Mouse (Mus musculus): Measurements from ENCODE around the gene Cep128.

Gene Cep128

DNA sequence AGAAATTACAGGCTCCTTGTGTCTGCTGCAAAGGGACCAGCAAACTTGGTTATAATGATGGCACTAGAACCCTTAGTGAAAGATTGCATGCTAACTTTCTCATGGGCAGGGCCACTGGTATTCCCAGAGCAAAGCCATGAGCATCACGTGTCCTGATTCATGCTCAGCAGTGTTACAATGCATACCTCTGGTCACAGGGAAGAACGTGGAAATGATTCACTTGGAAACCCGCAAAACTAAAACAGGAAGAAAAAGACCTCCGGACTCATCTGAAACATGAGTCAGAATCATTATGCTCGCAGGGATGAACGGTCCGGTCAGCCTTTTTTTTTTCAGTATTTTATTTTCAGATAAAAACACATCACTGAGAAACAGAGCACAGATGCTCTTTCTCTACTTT lies 78.4 kb downstream of the Cep128 start:
- no peak for DNase-seq

GRCm38 (mm10) chr12:91305038-91305437 lies 79.2 kb downstream of the Cep128 start:
- DNase-seq, result no peak

GRCm38 (mm10) chr12:91298700-91299099 lies 85.5 kb downstream of the Cep128 start:
- DNase-seq, result no peak

- no peak for DNase-seq
Measured at GRCm38 (mm10) chr12:91295870-91296269, 88.3 kb downstream of the Cep128 start.

DNA sequence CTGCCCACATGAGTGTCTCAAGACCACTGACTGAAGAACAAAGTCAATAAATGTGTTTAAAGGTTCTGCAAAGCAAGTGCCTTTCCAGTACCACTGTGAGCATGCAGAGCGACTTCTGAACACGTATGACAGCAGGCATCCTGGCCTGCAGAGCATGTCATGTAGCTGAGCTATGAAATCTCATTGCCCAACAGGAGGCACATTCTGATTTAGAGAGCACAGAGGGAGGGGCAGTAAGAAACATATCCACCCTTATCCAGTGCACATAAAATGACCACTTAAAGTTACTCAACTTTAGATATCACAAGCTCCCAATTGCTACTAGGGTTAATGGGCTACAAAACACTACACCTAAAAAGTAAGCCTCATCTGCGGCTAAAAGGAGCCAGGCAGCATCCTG lies 88.8 kb downstream of the Cep128 start:
- DNase-seq, result no peak

DNA sequence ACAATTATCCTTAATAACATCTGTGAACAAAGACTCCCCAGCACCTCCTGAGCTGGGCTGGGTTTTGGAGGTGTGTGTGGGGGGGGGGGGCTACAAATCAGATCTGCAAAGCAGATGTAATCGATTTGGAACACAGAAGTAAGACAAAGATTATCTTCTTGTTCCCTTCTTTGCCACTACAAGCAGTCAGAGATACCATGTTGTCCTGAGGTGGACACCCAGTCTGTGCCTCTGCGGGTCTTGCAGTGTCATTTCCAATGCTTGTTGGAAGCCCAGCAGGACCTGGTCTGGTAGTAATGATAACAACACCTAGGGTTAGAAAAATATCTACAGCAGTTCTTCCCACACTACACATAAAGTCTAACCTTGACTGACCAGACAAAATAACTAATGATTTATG lies 110.3 kb downstream of the Cep128 start:
- no peak for DNase-seq

- no peak for DNase-seq
Measured at GRCm38 (mm10) chr12:91269634-91270033, 114.6 kb downstream of the Cep128 start.

DNA sequence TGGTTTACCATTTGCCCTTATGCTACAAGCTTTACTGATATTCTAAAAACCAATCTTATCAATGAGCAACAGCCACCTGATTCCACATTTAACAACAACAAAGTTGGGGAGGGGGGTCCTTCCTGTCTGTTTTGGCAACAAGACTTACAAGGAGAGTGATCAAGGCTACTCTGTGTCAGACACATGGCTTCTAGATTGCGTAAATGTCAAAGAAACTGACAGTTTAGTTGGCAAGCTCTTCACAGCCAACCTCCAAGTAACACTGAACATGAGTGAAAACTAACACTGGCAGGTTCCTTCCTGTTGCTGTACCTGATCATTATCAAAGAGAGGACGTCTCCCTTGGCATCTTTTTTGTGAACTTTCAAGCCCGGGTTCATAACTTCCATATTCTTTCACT lies 115.2 kb downstream of the Cep128 start:
- no peak for DNase-seq

- no peak for DNase-seq
Measured at GRCm38 (mm10) chr12:91266014-91266413, 118.2 kb downstream of the Cep128 start.

DNA sequence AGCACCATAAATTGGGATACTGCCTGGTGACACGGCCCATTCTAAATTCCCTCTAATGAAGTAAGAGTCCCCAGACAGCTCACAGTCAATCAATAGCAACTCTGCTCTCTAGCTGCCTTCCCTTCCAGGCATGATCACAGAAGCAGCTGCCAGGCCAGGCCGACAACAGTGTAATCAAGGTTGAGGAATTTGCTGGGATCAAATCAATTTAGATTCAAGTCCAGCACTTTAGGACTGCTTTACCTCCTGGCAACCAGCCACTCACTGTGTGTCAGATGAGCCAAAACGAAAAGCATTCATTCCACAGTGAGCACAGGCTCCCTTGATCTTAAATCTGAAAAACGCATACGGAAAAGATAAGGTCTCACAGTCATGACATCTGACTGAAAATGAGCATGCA lies 118.7 kb downstream of the Cep128 start:
- no peak for DNase-seq

DNA sequence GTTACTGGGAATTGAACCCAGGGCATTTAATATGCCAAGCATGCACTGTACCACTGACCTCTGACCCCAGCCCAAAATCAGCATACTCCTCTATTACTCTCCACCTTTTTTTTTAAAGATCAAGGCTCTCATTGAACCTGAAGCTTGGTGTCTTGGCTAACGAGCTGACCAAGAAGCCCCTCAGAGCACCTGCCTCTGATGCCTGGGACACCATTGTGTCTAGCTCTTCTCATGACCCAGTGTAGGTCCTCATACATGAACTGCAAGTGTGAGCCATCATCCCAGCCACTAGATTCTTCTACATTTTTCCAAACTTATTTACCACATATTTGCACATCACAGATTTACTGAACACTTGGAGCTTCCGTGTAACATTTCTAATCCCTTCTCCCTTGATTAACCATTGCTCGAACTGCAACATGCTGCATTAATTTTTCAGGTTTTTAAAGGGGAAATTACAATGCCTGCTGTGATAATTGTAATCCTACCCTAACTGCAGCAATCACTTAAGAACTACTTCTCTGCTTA lies 119.3 kb downstream of the Cep128 start:
- DNase-seq, result no peak

- DNase-seq, result no peak
Measured at GRCm38 (mm10) chr12:91263705-91264104, 120.5 kb downstream of the Cep128 start.

GRCm38 (mm10) chr12:91262801-91263200 lies 121.4 kb downstream of the Cep128 start:
- DNase-seq, result no peak

DNA sequence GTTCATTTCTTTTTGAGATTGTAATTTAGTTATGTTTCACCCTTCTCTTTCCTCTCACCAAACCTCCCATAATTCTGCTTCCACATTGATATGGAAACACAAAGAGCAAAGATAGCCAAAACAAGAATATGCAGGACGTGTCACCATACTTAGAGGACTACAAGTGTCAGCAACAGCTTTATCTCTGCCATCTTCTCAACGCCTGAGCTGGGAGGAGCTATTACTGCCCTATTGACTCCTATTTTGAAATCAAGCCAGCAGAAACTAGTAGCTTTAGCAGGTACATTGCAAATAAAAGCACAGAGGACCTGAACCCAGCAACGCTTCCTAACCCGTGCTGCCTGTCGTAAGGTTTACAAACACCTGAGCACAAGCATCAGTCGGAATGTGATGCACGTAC lies 127.9 kb downstream of the Cep128 start:
- no peak for DNase-seq

- DNase-seq, result no peak
Measured at GRCm38 (mm10) chr12:91254831-91255230, 129.4 kb downstream of the Cep128 start.

GRCm38 (mm10) chr12:91220609-91221008 lies 163.6 kb downstream of the Cep128 start:
- no peak for DNase-seq

- DNase-seq, result no peak
Measured at GRCm38 (mm10) chr12:91205550-91205949, 178.7 kb downstream of the Cep128 start.

DNA sequence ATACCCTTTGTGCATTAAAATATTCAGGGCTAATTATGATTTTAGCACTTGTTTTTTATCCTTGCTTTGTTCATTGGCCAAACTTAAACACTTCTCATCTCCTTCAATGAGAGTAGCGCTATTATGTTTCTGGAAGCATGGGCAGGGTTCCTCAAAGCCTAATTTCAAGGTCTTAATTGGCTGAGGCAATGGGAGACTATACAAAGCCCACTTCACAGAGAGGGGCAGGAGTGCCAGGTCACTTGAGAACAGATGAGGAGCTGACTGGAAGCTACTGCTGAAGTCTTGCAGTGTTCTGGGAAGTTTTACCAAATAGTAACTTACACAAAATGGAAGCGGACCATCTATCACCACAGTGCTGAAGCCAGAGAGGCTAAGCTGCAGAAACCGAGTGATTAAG lies 179.9 kb downstream of the Cep128 start:
- no peak for DNase-seq

- no peak for DNase-seq
Measured at GRCm38 (mm10) chr12:91202496-91202895, 181.7 kb downstream of the Cep128 start.

- no peak for DNase-seq
Measured at GRCm38 (mm10) chr12:91189111-91189510, 195.1 kb downstream of the Cep128 start.

- no peak for DNase-seq
Measured at GRCm38 (mm10) chr12:91185564-91185963, 198.6 kb downstream of the Cep128 start.

- no peak for DNase-seq
Measured at GRCm38 (mm10) chr12:91184616-91185015, 199.6 kb downstream of the Cep128 start.

- DNase-seq, result no peak
Measured at GRCm38 (mm10) chr12:91183928-91184327, 200.3 kb downstream of the Cep128 start.

- DNase-seq, result no peak
Measured at GRCm38 (mm10) chr12:91183304-91183855, 200.8 kb downstream of the Cep128 start.

GRCm38 (mm10) chr12:91176808-91177526 lies 207.2 kb downstream of the Cep128 start:
- no peak for DNase-seq
